Mouse (Mus musculus) layer of hippocampus, postnatal 25 days (tissue): Measurements from ENCODE around the gene Neurl1b. TPM values are rescaled to one million over a fixed set of nuclear protein-coding genes. Genes with fewer than 3 reads are reported as not detected.

ENCODE experiments used
- DNase-seq, 2 experiments: peaks; one replicate each; pipeline ENCODE4 v3.0.0; 2022; ENCODE audit warnings: mixed read lengths in 2 of 2, low spot score in 1 of 2; ENCODE audit errors: extremely low spot score in 1 of 2
- total RNA-seq, 2 experiments: library from RNA; stranded (reverse); gene quantifications; 2 replicates each; pipeline ENCODE4 v1.2.3; 2021

Neurl1b gene
- total RNA-seq = 10 to 100 TPM; 72.1 to 76.1 TPM

GRCm38 (mm10) chr17:26414523-26415354 is at the start of gene Neurl1b:
Gene Neurl1b, plus strand, starts transcription at chr17:26414829.
- DNase-seq = peak in 1 of 2 experiments; percentile 50

DNA sequence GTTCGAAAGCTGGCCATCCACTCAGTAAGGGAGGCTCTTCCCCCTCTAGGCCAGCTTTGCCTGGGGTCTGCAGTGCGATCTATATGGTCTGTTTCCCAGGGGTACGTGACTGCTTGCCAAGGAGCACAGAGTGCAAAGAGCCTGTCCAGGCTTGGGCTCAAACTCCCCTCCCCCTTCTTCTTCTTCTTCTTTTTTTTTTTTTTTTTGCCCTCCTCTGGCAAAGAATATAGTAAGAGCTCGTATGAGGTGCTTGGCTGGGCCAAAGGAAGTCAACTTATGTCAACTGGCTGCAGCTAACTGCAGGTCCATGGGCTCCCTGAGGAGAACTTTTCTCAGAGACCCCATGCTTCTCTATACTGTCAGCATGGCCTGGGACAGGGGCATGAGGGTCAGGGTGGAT is 47.8 kb upstream of the Neurl1b start:
- no peak for DNase-seq

- DNase-seq = no peak
Observed at GRCm38 (mm10) chr17:26368336-26368992, 46.2 kb upstream of the Neurl1b start.

DNA sequence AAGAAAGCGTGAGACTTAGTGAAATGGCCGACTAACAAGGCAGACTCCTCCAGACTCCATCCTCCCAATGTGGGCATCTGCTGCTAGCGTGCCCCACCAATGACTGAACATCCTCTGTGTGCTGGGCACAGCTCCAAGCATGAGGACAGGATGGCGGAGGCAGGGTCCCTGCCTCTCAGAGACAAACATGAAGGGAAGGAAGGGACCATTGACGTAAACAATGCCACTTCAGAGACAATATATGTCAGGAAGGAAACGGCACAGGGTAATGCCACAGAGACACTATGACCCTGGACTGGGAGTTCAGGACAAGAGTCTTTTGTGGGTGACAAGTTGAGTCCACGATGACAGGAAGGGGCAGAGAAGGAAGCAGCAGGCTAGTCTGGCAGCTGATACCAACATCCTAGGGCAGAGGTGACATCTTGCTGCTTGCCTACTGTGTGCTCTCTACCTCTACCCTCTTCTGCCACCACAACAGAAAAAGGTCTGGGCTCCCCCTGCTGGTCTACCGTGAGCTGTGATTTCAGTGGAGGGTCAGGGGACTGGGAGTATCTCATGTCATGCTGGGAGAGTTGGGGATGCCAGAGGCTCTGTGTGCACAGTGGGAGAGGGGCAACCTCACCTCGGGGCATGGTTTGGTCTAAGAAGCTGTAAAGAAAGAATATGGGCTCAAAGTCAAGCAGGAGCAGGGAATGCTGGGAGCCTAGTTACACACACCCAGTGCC is 43.9 kb upstream of the Neurl1b start:
- DNase-seq = peak in 1 of 2 experiments; percentile 70

DNA sequence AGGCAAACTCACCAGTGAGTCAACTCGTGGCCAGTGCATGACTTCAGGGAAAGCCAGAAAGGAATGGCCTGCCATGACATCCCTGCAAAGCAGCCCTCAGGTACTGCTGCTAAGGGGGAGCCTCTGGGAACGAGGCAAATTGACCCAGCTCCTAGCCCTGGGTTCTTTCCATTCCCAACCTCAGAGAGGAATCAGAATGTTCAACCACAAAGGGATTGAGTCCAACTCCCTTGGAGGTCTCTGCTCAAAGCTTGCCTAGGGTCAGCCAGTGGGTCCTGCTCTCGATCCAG is 43.4 kb upstream of the Neurl1b start:
- DNase-seq = no peak

DNA sequence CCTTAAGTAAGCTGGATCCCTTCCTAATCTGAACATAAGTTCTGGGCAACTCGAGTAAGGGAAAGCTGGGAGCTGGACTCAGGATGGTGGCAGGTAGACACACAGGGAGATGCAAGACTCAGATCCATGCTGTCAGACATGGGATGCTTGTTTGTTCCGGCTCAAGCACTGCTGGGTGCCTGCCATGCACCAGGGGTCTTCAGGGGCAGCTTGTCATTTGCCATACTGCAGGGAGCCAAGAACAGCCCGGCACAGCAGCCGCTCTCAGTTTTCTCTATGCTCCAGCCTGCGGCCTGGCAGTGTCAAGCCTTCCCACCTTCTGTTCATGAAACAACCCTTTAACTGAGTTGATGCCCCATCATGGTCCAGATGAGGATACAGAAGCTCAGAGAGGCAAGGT is 41.4 kb upstream of the Neurl1b start:
- no peak for DNase-seq

- DNase-seq = no peak
Observed at GRCm38 (mm10) chr17:26376416-26376815, 38.2 kb upstream of the Neurl1b start.

DNA sequence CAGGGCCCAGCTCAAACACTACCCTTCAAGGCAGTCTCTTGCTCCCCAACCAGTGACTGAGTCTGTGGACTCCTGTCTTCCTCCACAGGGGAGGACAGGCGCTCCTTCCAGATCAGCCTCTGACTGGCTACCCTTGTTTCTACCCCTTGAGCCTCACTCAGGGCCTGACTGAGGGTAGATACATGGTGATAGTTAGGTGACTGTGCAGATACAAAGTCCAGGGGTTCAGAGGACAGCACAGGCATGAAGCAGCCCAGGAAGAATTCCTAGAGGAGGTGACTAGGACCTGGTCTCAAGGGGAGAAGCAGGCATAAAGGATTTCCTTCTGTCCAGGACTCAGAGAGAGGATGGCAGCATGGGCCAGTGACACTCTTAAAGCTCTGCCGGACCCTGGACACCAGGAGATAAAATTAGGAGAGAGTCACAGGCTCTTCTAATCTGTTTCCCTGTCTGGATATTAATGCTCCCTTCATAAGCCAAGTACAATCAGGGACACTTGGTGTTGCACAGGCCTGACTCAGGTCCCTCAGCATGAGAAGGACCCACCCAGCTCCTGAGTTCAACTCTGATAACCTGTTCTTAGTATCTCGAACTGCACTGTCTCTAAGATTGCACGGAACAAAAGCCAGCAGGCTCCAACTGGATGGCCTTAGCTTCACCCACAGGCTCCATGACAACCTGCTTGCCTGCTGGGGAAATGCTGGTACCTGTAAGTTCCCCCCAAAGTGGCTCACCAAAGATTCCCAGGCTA is 37.5 kb upstream of the Neurl1b start:
- no peak for DNase-seq

DNA sequence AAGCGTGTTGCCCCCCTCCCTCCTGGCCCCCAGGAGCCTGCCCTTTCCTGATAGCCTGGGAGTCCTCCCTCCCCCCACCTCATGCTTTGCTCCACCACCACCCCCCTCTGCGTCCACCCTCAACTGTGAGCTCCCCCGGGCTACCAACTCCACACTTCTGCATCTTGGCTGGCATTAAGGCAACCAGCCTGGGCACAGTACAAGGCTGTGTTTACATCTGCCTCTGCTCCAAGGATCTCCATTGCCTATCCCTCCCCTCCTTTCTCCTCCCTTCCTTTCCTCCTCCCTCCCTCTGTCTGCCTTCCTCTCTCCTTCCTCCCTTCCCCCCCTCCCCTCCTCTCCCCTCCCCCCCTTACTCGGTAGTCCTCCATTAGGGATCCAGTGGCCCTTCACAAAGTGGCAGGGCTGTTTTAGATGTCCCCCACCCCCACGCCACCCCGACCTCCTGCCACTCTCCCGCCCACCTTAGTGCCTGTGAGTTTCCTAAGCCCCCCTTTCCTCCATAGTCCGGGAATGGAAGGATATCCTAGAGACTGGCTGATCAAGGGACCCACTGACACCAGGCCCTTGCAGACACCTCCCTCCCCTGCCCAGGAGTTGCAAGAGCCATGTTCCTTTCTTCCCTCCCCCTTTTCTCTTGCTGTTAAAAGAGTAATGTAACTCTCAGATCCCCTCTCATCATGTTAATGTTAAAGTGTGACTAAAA is 34.2 kb upstream of the Neurl1b start:
- no peak for DNase-seq

DNA sequence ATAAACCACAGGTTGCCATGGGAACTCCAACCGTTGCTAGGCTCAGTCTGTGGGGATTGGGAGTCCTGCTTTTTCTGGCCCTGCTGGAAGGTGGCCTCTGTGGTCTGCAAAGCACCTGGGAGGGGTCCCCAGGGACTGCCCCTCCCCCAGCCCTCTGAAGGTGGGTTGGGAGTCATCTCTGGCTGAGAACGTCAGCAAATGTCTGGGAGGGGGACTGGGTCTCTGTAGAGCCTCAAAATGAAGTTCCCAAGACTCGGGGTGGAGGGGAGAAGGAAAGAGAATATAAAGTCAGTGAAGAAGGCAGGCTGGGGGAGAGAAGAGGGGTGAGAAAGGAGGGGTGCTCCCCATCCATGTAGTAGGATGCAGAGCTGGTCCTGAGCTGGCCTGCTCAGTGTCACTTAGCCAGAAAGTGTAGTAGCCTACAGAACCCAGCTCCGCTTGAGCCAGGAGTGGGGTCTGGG is 33.6 kb upstream of the Neurl1b start:
- peak in 1 of 2 experiments; percentile 60 for DNase-seq

- DNase-seq = no peak
Observed at GRCm38 (mm10) chr17:26381613-26382012, 33.0 kb upstream of the Neurl1b start.

- no peak for DNase-seq
Observed at GRCm38 (mm10) chr17:26382176-26382575, 32.5 kb upstream of the Neurl1b start.

DNA sequence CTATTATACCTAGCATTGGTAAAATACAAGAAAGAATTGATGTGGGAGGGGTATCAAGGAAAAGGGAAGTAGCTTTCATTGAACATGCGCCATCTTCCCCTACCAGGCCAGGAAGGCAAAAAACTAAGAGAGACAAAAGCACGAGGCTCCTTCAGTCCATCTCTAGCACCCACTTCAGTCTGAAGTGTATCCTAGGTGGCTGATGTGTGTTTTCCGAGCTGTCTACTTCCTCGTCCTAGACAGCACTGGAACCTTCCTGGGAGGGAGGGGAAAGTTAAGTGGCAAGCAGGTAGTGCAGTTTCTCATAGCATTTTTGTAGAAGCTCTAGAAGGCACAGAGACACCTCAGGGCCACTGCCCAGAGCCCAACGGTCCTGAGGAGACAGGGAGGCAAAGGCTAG is 31.9 kb upstream of the Neurl1b start:
- no peak for DNase-seq

GRCm38 (mm10) chr17:26384111-26384510 is 30.5 kb upstream of the Neurl1b start:
- DNase-seq = no peak

DNA sequence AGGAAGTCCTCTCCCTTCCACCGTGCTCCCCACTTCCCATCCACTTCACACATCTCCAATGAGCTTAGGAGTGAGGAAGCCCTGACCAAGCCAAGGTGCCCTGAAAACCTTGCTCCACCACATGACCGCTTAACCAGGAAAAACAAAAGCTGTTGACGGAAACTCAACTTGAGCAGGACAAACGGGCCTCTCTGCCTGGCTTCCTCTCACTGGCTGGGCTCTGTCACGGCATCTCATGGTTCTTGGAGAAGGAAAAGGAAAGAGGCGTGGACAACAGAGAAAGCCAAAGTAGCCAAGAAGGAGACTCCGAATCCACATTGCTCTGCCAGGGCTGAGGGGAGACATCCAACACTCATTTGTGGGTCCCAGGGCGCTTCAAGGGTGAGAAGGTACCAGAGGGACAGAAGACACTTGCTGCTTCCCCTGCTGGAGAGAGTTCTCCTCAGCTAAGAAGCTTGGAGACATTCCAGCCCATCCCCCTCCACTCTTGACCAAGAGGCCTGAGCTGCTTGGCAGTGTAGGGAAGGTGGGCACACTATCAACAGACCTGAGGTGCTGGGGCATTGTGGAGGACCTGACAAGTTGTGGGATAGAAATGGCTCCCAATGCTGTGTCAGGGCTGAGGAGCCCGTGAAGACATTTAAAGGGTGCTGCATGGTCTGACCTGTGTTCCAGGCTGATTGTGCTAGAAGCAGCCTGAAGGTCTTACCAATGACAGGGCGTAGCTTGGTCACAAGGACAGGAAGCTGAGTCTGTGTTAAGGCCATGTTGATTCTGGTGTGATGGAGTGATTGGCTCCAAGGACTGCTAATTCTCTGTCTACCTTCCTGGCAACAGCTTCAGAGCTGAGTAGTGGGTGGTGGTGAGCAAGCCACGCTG is 29.1 kb upstream of the Neurl1b start:
- DNase-seq = no peak

- DNase-seq = no peak
Observed at GRCm38 (mm10) chr17:26386131-26386481, 28.5 kb upstream of the Neurl1b start.

DNA sequence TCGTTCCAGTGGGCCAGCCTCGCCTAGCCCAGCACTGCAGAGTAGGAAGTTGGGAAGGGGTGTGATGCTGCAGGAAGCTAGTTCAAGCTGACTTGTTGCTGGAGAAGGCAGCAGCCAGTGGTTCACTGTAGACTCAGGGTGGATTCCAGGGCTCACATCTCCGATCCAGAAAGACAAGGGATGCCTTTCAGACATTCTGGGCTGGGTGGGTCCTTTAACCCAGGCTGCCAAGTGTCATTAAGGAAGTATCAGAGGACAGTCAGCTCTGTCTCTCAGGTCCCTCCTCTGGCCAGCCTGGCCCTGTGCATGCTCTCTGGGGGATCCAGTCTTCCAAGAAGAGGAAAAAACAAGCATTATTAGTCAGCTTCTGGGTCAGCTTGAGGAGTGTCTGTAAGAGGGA is 26.5 kb upstream of the Neurl1b start:
- no peak for DNase-seq

DNA sequence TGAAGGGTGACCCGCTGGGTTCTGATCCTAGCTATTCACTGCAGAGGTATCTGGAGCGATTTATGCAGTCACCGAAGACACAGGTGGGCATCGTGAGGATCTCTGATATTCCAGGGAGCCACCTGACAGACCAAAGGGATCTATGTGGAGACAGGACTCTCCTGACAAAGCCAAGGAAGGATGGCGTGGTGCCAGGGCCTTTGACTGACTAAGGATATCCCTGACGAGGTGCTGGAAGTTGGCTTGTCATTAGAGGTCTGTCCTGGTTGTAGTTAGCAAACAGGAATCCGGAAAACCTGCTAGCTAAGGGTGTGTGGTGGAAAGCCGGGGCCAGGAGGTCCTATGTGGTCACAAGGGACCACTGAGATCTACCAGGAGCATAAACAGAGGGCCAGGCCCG is 25.4 kb upstream of the Neurl1b start:
- DNase-seq = no peak

DNA sequence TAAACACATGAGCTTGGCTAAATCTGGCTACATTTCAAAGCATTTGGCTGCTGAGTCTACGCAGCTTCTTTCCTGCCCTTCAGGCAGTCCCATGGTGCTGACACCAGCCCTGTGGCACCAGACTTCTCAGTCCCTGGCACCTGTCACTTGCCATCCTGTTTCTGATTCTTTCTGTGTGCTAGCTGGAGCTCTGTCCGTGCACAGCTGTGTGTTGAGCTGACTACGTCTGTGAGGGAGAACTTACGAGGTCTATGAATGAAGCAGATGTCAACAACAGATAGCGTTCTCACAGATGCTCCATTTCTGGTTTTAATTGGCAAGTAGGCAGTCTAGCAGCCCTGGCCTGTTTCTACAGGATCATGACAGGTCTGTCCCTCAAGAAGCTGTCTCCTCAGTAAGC is 24.0 kb upstream of the Neurl1b start:
- no peak for DNase-seq
